Comparison of ENCODE assay signal across 1 mouse cellular context in genomic region chr11:120727564-120727963, GRCm38 (mm10).
TF ChIP-seq lines count a peak whose summit lies in the region.

No protein-coding gene starts in this region.

TF ChIP-seq in MEL, 35 proteins besides CTCF, POLR2A, EP300 and RAD21:
- TF ChIP-seq UBTF (IDR thresholded peaks at IDR 0.05; ENCODE audit: borderline replicate concordance, insufficient read depth, low read depth, low read length) (no peak), JUND (IDR thresholded peaks at IDR 0.05; ENCODE audit: low read depth, low read length) (no peak), MAZ (IDR thresholded peaks at IDR 0.05; ENCODE audit: low read depth, low read length) (no peak), CHD2 (IDR thresholded peaks at IDR 0.05; ENCODE audit: low read length) (no peak), NRF1 (IDR thresholded peaks at IDR 0.05; ENCODE audit: insufficient read depth, low read depth, low read length, poor library complexity, severe bottlenecking) (no peak), ELF1 (IDR thresholded peaks at IDR 0.05; ENCODE audit: low read depth, low read length) (no peak), MYB (IDR thresholded peaks at IDR 0.05; ENCODE audit: low read depth, low read length) (no peak)
